Mouse (Mus musculus) spleen, adult 2 months (tissue): Measurements from ENCODE around the gene Phc2. TPM values are rescaled to one million over a fixed set of nuclear protein-coding genes. Genes with fewer than 3 reads are reported as not detected.

Experiments
- DNase-seq, 2 experiments: peaks; one replicate each; pipeline versions ENCODE4 v3.0.0 to v3.0.0-alpha.2; 2012 to 2021; ENCODE audit warnings: low spot score in 2 of 2, low read depth in 1 of 2
- H3K27ac ChIP-seq: fragments of 200-500 bp; 2 replicates; pipeline ENCODE4 v1.5.1; 2012; ENCODE audit warnings: low read length, inconsistent platforms; ENCODE audit not compliant: insufficient read depth
- H3K27me3 ChIP-seq: fragments of 200-500 bp; 2 replicates; pipeline ENCODE4 v1.6.1; 2012; ENCODE audit warnings: mild to moderate bottlenecking, moderate library complexity, low read length, inconsistent platforms; ENCODE audit not compliant: control insufficient read depth, insufficient read depth
- H3K36me3 ChIP-seq: fragments of 200-500 bp; 2 replicates; pipeline ENCODE4 v1.6.1; 2012; ENCODE audit warnings: mild to moderate bottlenecking, low read length, inconsistent platforms; ENCODE audit not compliant: control insufficient read depth, insufficient read depth
- H3K4me1 ChIP-seq: fragments of 200-500 bp; 2 replicates; pipeline ENCODE4 v1.6.1; 2011; ENCODE audit warnings: inconsistent platforms; ENCODE audit not compliant: control insufficient read depth, insufficient read depth, insufficient read length
- H3K4me3 ChIP-seq: fragments of 200-500 bp; 2 replicates; pipeline ENCODE4 v1.5.1; 2011; ENCODE audit warnings: mild to moderate bottlenecking, inconsistent platforms; ENCODE audit not compliant: insufficient read depth, insufficient read length; ENCODE audit errors: extremely low read depth
- CTCF ChIP-seq: fragments of 200-500 bp; IDR thresholded peaks from 2 replicates; pipeline ENCODE4 v1.5.1; 2011; ENCODE audit warnings: mild to moderate bottlenecking, inconsistent platforms; ENCODE audit not compliant: insufficient read depth, insufficient read length, insufficient replicate concordance; ENCODE audit errors: extremely low read depth
- POLR2A ChIP-seq: fragments of 200-500 bp; IDR thresholded peaks from 2 replicates; pipeline ENCODE4 v1.6.1; 2011; ENCODE audit warnings: low read depth, low read length, inconsistent platforms
- WGBS: fragments of 180-500 bp; shearing (Covaris S2); methylation state at CpG from one replicate; pipeline ENCODE4 v1.1.7; 2018; 5-methylcytosine and 5-hydroxymethylcytosine counted together
- polyA plus RNA-seq: library from polyadenylated mRNA; depleted of rRNA; stranded (reverse); fragments of >200 nt; gene quantifications from 2 replicates; pipeline ENCODE4 v1.2.3, GENCODE M21; 2012

The Phc2 gene
- polyA plus RNA-seq, 1 experiment: 76.7 TPM

GRCm38 (mm10) chr4:128770698-128771097, 116.2 kb downstream of the Phc2 start:
- H3K4me3 ChIP-seq: no peak overlapping the region
- no peak overlapping the region for H3K27ac ChIP-seq
- WGBS: 88% methylated on average over 5 of the region's 5 CpGs
- peaks cover 18% of the 10 kb centered on the region for H3K36me3 ChIP-seq
- TF ChIP-seq CTCF: no peak
- TF ChIP-seq POLR2A: no peak
- no peaks in the 10 kb centered on the region for H3K27me3 ChIP-seq
- DNase-seq: no peak
- H3K4me1 ChIP-seq: no peaks in the 10 kb centered on the region; the same call in 1 of the 2 replicates

GRCm38 (mm10) chr4:128773820-128774219, 119.3 kb downstream of the Phc2 start:
- Histone ChIP-seq H3K4me1 (no peaks in the 10 kb centered on the region; the same call in 1 of the 2 replicates), H3K4me3 (no peak overlapping the region), H3K27me3 (no peaks in the 10 kb centered on the region), H3K27ac (no peak overlapping the region), H3K36me3 (peaks cover 26% of the 10 kb centered on the region)
- no peak for DNase-seq
- TF ChIP-seq POLR2A: no peak
- no peak for TF ChIP-seq CTCF
- WGBS: 93% methylated on average over 11 of the region's 11 CpGs

GRCm38 (mm10) chr4:128774467-128774866, 120.0 kb downstream of the Phc2 start:
- WGBS: 90% methylated on average over 9 of the region's 9 CpGs

GRCm38 (mm10) chr4:128776568-128777289, 122.2 kb downstream of the Phc2 start:
- no peak overlapping the region for H3K27ac ChIP-seq
- H3K36me3 ChIP-seq: peaks cover 34% of the 10 kb centered on the region
- TF ChIP-seq CTCF (peak; percentile 94; the same call in 1 of the 2 replicates), POLR2A (no peak)
- H3K27me3 ChIP-seq: no peaks in the 10 kb centered on the region
- no peak overlapping the region for H3K4me3 ChIP-seq
- 70% methylated on average over 20 of the region's 20 CpGs for WGBS
- no peaks in the 10 kb centered on the region for H3K4me1 ChIP-seq
- peak; percentile 21 to 69 for DNase-seq

More at GRCm38 (mm10) chr4:128774467-128774866, 120.0 kb downstream of the Phc2 start:
- peaks cover 26% of the 10 kb centered on the region for H3K36me3 ChIP-seq
- peak; percentile 33 to 43 for DNase-seq
- H3K27me3 ChIP-seq: no peaks in the 10 kb centered on the region
- no peak overlapping the region for H3K27ac ChIP-seq
- H3K4me1 ChIP-seq: no peaks in the 10 kb centered on the region; the same call in 1 of the 2 replicates
- TF ChIP-seq POLR2A: no peak
- peak; percentile 45; the same call in 1 of the 2 replicates for TF ChIP-seq CTCF
- H3K4me3 ChIP-seq: no peak overlapping the region

DNA sequence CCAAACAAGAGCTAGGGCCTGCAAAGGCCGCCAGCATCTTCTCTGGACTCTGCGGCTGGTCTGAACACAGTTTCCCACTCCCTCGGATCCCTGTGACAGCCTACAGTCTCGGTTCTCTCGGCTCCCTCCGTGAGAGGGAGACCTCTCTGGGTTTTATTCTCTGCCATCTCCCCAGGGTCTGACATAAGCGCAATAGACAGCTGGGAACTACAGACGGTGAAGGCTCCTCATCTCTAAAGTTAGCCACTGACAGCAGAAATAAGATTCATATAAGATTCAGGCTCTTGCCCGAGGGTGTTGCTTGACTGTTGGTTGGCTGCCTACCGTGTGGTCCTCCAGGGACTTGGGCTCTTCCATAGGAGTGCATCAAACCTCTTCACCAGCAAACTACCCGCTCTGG, 123.1 kb downstream of the Phc2 start:
- 95% methylated on average over 11 of the region's 11 CpGs for WGBS
- Histone ChIP-seq H3K36me3 (peaks cover 36% of the 10 kb centered on the region), H3K27ac (no peak overlapping the region), H3K4me1 (no peaks in the 10 kb centered on the region), H3K4me3 (no peak overlapping the region), H3K27me3 (no peaks in the 10 kb centered on the region)
- TF ChIP-seq POLR2A (no peak), CTCF (no peak)
- no peak for DNase-seq

DNA sequence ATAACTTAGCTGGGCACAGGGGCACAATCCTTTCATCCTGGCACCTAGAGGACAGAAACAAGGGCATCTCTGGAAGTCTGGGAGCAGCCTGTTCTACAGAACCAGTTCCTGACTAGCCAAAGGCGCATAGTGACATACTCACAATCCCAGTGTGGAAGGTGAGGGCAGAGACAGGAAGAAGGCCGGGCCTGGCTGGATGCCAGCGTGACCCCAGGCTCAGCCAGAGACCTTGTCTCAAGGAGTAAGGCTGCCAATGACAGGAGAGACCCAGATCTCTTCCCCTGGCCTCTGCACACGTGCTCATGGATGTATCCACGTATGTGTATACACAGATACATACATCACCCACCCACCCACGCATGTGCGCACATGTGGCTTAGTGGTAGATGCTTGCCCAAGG, 127.5 kb downstream of the Phc2 start:
- DNase-seq: no peak
- Histone ChIP-seq H3K27me3 (no peaks in the 10 kb centered on the region), H3K4me3 (no peak overlapping the region), H3K36me3 (peaks cover 36% of the 10 kb centered on the region), H3K27ac (no peak overlapping the region), H3K4me1 (no peaks in the 10 kb centered on the region)
- no peak for TF ChIP-seq CTCF
- TF ChIP-seq POLR2A: no peak
- WGBS: 79% methylated on average over 7 of the region's 7 CpGs

DNA sequence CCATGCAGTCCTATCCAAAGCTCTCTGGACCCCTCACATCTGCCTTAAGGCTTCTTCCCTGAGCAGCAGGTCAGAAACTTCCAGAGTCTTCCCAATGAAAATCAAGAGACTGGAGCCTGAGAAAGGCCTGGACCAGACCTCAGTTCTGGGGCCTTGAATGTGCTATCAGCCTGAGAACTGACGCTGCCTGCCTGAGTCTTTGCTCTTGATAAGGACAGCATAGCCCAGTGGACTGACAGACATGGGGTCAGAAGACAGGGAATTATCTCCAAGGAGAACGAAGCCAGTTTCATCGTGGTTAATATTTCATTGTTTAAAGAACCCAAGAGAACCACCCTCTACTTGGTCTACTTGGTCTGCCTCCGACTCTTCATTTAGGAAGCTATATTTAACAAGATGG, 128.1 kb downstream of the Phc2 start:
- Histone ChIP-seq H3K4me3 (no peak overlapping the region), H3K27me3 (no peaks in the 10 kb centered on the region), H3K4me1 (no peaks in the 10 kb centered on the region), H3K36me3 (peaks cover 35% of the 10 kb centered on the region), H3K27ac (no peak overlapping the region)
- 78% methylated on average over 4 of the region's 4 CpGs for WGBS
- no peak for TF ChIP-seq POLR2A
- no peak for TF ChIP-seq CTCF
- no peak for DNase-seq
